In genomic region chr9:103252906-103253305, GRCm38 (mm10) we compare ENCODE assay signal across 25 mouse cellular contexts. TPM values are rescaled to one million over a fixed set of nuclear protein-coding genes. Genes with fewer than 3 reads are reported as not detected.
DNase-seq lines count a peak whose midpoint lies in the region; ATAC-seq and TF ChIP-seq lines count a peak whose summit lies in the region.
"Had no signal": no experiment of that assay in that cellular context is flagged by ENCODE, and none has a peak within 500 bp of the region (broad histone marks: within the 10 kb centered on the region; RNA-seq: fewer than 3 reads in every experiment).

No protein-coding gene starts in this region.

- H3K4me3 ChIP-seq in gastrocnemius, adult 2 months: no peak overlapping the region
- H3K4me3 ChIP-seq in hindbrain, embryonic 15.5 days: no peak overlapping the region
- H3K4me3 ChIP-seq in hindbrain, embryonic 16.5 days (ENCODE audit: low read length): no peak overlapping the region
- H3K4me3 ChIP-seq: embryonic facial prominence, embryonic 12.5 days; left cerebral cortex, adult 2 months; limb, embryonic 10.5 days; midbrain, embryonic 12.5 days; neural tube, embryonic 15.5 days had no signal

- no peak for TF ChIP-seq CTCF in gastrocnemius, adult 2 months (IDR thresholded peaks at IDR 0.05)

- no peak overlapping the region for H3K27ac ChIP-seq in gastrocnemius, adult 2 months
- H3K27ac ChIP-seq in hindbrain, embryonic 15.5 days (replicated peaks): peak overlapping the region; percentile 15; the same call in 1 of the 2 replicates
- no peak overlapping the region for H3K27ac ChIP-seq in hindbrain, embryonic 16.5 days (ENCODE audit: low read depth, low read length)
- H3K27ac ChIP-seq: embryonic facial prominence, embryonic 12.5 days; left cerebral cortex, adult 2 months; limb, embryonic 10.5 days; midbrain, embryonic 12.5 days; neural tube, embryonic 15.5 days had no signal

- ATAC-seq in hindbrain, embryonic 15.5 days (ENCODE audit: low FRiP score, low read depth): no peak
- no peak for ATAC-seq in hindbrain, embryonic 16.5 days
- ATAC-seq: forebrain, postnatal 0 days had no signal

- H3K4me2 ChIP-seq in hindbrain, embryonic 15.5 days: no peak overlapping the region
- H3K4me2 ChIP-seq in hindbrain, embryonic 16.5 days (ENCODE audit: low read length): no peak overlapping the region
- H3K4me2 ChIP-seq: embryonic facial prominence, embryonic 12.5 days; midbrain, embryonic 12.5 days; neural tube, embryonic 15.5 days had no signal

- DNase-seq in adrenal gland, adult 2 months: peak; percentile 15
- no peak for DNase-seq in adrenal gland, adult (ENCODE audit: inconsistent age in 2 of 2, low spot score in 1 of 2)
- peak; percentile 38 for DNase-seq in gastrocnemius, adult 2 months
- no peak for DNase-seq in gastrocnemius, adult 8-10 months (ENCODE audit: low spot score in 2 of 2)
- peak; percentile 23 for DNase-seq in ovary, postnatal 36 days (ENCODE audit: low spot score)
- no peak for DNase-seq in ovary, postnatal 10 days (ENCODE audit: low spot score)
- DNase-seq: cerebellum, adult 11 months; forebrain, postnatal 0 days; kidney, adult 18-20 months; kidney, postnatal 4 days; layer of hippocampus, adult 9-11 months; lung, adult 2 months; lung, postnatal 14 days; thymus, postnatal 14 days had no signal

- H3K36me3 ChIP-seq in hindbrain, embryonic 15.5 days: no peaks in the 10 kb centered on the region
- H3K36me3 ChIP-seq in hindbrain, embryonic 16.5 days (ENCODE audit: control insufficient read depth, insufficient read depth, low read length): no peaks in the 10 kb centered on the region
- H3K36me3 ChIP-seq: embryonic facial prominence, embryonic 12.5 days; limb, embryonic 10.5 days; midbrain, embryonic 12.5 days; neural tube, embryonic 15.5 days had no signal

- no peaks in the 10 kb centered on the region for H3K27me3 ChIP-seq in hindbrain, embryonic 15.5 days
- H3K27me3 ChIP-seq in hindbrain, embryonic 16.5 days (replicated peaks; ENCODE audit: control insufficient read depth, insufficient read depth, low read length): no peaks in the 10 kb centered on the region
- H3K27me3 ChIP-seq: embryonic facial prominence, embryonic 12.5 days; midbrain, embryonic 12.5 days; neural tube, embryonic 15.5 days had no signal

- 78% methylated on average over 5 of the region's 5 CpGs for WGBS in hindbrain, embryonic 15.5 days
- 78% methylated on average over 5 of the region's 5 CpGs for WGBS in hindbrain, embryonic 16.5 days

- H3K4me1 ChIP-seq in hindbrain, embryonic 15.5 days (replicated peaks): no peaks in the 10 kb centered on the region
- no peaks in the 10 kb centered on the region for H3K4me1 ChIP-seq in hindbrain, embryonic 16.5 days (ENCODE audit: control insufficient read depth, insufficient read depth, low read depth, low read length)
- H3K4me1 ChIP-seq: embryonic facial prominence, embryonic 12.5 days; limb, embryonic 10.5 days; midbrain, embryonic 12.5 days; neural tube, embryonic 15.5 days had no signal

- no peaks in the 10 kb centered on the region for H3K9me3 ChIP-seq in hindbrain, embryonic 15.5 days
- H3K9me3 ChIP-seq in hindbrain, embryonic 16.5 days (ENCODE audit: control insufficient read depth, low read length): no peaks in the 10 kb centered on the region
- H3K9me3 ChIP-seq: embryonic facial prominence, embryonic 12.5 days; limb, embryonic 10.5 days; midbrain, embryonic 12.5 days; neural tube, embryonic 15.5 days had no signal

- intact Hi-C loops in gastrocnemius, adult 2 months (cut with DNase I): no loop called here

- H3K9ac ChIP-seq in hindbrain, embryonic 15.5 days: no peak overlapping the region
- H3K9ac ChIP-seq in hindbrain, embryonic 16.5 days (ENCODE audit: low read depth, low read length): no peak overlapping the region
- H3K9ac ChIP-seq: embryonic facial prominence, embryonic 12.5 days; forebrain, postnatal 0 days; midbrain, embryonic 12.5 days; neural tube, embryonic 15.5 days had no signal

RNA-seq across cellular contexts. Expression of gene Trf, which starts 22.7 kb away (rescaled TPM):
- 100 to 1,000 TPM; 241 to 278 TPM for total RNA-seq in adrenal gland, adult 2 months (2021)
- polyA plus RNA-seq in adrenal gland, adult 2 months (2012; rRNA removed): 430 and 1,156 TPM in 2 replicates
- total RNA-seq in gastrocnemius, adult 2 months (2021): 10 to 100 TPM in 1 of 2 experiments, 1 to 10 TPM in 1; 5.3 to 11.5 TPM
- 10 to 100 TPM in 3 of 4 experiments, 1 to 10 TPM in 1; 3.2 to 24.7 (median 18.7) TPM for total RNA-seq in gastrocnemius, adult 8-10 months (2022)
- polyA plus RNA-seq in hindbrain, embryonic 15.5 days (2015; fragmentation: Nextera tagmentation; extraction: Ambion mirVana): 40.4 and 41.3 TPM in 2 replicates
- 40.0 and 41.2 TPM in 2 replicates for polyA plus RNA-seq in hindbrain, embryonic 16.5 days (2015; fragmentation: Nextera tagmentation; extraction: Ambion mirVana)

RNA-seq across cellular contexts. Expression of gene Gm20425, which starts 22.8 kb away (rescaled TPM):
- 10 to 100 TPM; 13.3 to 20.2 TPM for total RNA-seq in adrenal gland, adult 2 months (2021)
- polyA plus RNA-seq in adrenal gland, adult 2 months (2012; rRNA removed): 0.06 TPM in 1 of 2 replicates, not detected in the other
- total RNA-seq in gastrocnemius, adult 2 months (2021): 1 to 10 TPM; 1.7 to 3.5 TPM
- total RNA-seq in gastrocnemius, adult 8-10 months (2022): 1 to 10 TPM; 2.0 to 6.9 (median 3.6) TPM
- polyA plus RNA-seq in hindbrain, embryonic 15.5 days (2015; fragmentation: Nextera tagmentation; extraction: Ambion mirVana): 0.14 TPM in 1 of 2 replicates, not detected in the other
- polyA plus RNA-seq in hindbrain, embryonic 16.5 days (2015; fragmentation: Nextera tagmentation; extraction: Ambion mirVana): not detected in 2 replicates
- total RNA-seq: forebrain, postnatal 0 days; hematopoietic stem cell, adult 5-6 weeks; megakaryocyte progenitor cell, adult 5-6 weeks had no signal
- polyA plus RNA-seq: heart, embryonic 14.5 days; limb, embryonic 10.5 days; stomach, embryonic 14.5 days had no signal

RNA-seq across cellular contexts. Expression of gene Srprb, which starts 51.0 kb away (rescaled TPM):
- total RNA-seq in adrenal gland, adult 2 months (2021): 10 to 100 TPM; 40.7 to 44.0 TPM
- polyA plus RNA-seq in adrenal gland, adult 2 months (2012; rRNA removed): 59.4 and 65.7 TPM in 2 replicates
- 10 to 100 TPM; 16.2 to 18.2 TPM for total RNA-seq in gastrocnemius, adult 2 months (2021)
- 10 to 100 TPM; 15.1 to 18.3 (median 16.9) TPM for total RNA-seq in gastrocnemius, adult 8-10 months (2022)
- 57.5 and 61.2 TPM in 2 replicates for polyA plus RNA-seq in hindbrain, embryonic 15.5 days (2015; fragmentation: Nextera tagmentation; extraction: Ambion mirVana)
- 63.8 and 67.7 TPM in 2 replicates for polyA plus RNA-seq in hindbrain, embryonic 16.5 days (2015; fragmentation: Nextera tagmentation; extraction: Ambion mirVana)

RNA-seq across cellular contexts. Expression of gene 1300017J02Rik, which starts 52.0 kb away (rescaled TPM):
- total RNA-seq in adrenal gland, adult 2 months (2021): 1 to 10 TPM in 1 of 2 experiments, not detected in 1; 1.5 TPM
- polyA plus RNA-seq in adrenal gland, adult 2 months (2012; rRNA removed): 0.24 TPM in 1 of 2 replicates, not detected in the other
- not detected for total RNA-seq in gastrocnemius, adult 2 months (2021)
- total RNA-seq in gastrocnemius, adult 8-10 months (2022): under 1 TPM in 1 of 4 experiments, not detected in 3; 0.19 TPM
- 1.1 and 1.3 TPM in 2 replicates for polyA plus RNA-seq in hindbrain, embryonic 15.5 days (2015; fragmentation: Nextera tagmentation; extraction: Ambion mirVana)
- polyA plus RNA-seq in hindbrain, embryonic 16.5 days (2015; fragmentation: Nextera tagmentation; extraction: Ambion mirVana): 1.0 and 1.4 TPM in 2 replicates
- total RNA-seq: left cerebral cortex, adult 2 months had no signal
- polyA plus RNA-seq: stomach, embryonic 14.5 days had no signal

RNA-seq across cellular contexts. Expression of gene Topbp1, which starts 52.1 kb away (rescaled TPM):
- 10 to 100 TPM; 23.2 to 28.9 TPM for total RNA-seq in adrenal gland, adult 2 months (2021)
- polyA plus RNA-seq in adrenal gland, adult 2 months (2012; rRNA removed): 5.5 and 8.6 TPM in 2 replicates
- total RNA-seq in gastrocnemius, adult 2 months (2021): 1 to 10 TPM; 6.1 to 6.7 TPM
- 1 to 10 TPM; 5.1 to 8.1 (median 6.4) TPM for total RNA-seq in gastrocnemius, adult 8-10 months (2022)
- polyA plus RNA-seq in hindbrain, embryonic 15.5 days (2015; fragmentation: Nextera tagmentation; extraction: Ambion mirVana): 19.7 and 20.9 TPM in 2 replicates
- 17.6 and 21.4 TPM in 2 replicates for polyA plus RNA-seq in hindbrain, embryonic 16.5 days (2015; fragmentation: Nextera tagmentation; extraction: Ambion mirVana)

Comparison
In these comparisons a context has a peak if more than half of its experiments do, and no peak if none do; other contexts are left out.
1. DNase-seq: peak in adrenal gland, adult 2 months (single experiment), gastrocnemius, adult 2 months (single experiment) and ovary, postnatal 36 days (single experiment); none in adrenal gland, adult (0 of 2), gastrocnemius, adult 8-10 months (0 of 2) and ovary, postnatal 10 days (single experiment).
2. RNA of gene Trf, which starts 22.7 kb away (total RNA-seq): 241 to 278 TPM in adrenal gland, adult 2 months; 3.2 to 24.7 TPM in gastrocnemius, adult 8-10 months and 5.3 to 11.5 TPM in gastrocnemius, adult 2 months; every median in the first group is over 4 times any median in the second.